Mouse (Mus musculus) skeletal muscle tissue, adult 2 months (tissue): Measurements from ENCODE around the gene Grb7.

Experiments used
- DNase-seq: peaks from one replicate; pipeline ENCODE4 v3.0.0-alpha.2; 2012; ENCODE audit warnings: low read depth, low spot score

Gene Grb7

DNA sequence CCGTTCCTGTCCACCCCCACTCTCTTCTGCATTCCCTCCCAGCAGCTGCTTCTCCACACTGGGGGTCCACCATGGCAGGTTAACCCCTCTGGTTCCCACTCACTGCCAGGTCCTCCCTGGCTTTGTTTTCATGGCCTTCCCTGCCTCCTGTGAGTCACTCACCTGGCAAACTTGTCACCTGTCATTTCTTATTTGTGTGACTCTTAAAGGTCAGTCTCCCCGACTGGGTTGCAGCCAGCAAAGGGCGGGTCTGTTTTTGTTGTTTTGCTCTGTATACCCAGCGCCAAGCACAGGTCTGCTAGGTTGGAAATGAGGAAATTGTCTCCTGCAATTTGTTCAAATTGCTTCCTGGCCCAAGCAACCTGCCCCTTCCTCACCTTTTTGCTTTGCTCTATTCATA, 515 bp upstream of the Grb7 start:
- DNase-seq: no peak

DNA sequence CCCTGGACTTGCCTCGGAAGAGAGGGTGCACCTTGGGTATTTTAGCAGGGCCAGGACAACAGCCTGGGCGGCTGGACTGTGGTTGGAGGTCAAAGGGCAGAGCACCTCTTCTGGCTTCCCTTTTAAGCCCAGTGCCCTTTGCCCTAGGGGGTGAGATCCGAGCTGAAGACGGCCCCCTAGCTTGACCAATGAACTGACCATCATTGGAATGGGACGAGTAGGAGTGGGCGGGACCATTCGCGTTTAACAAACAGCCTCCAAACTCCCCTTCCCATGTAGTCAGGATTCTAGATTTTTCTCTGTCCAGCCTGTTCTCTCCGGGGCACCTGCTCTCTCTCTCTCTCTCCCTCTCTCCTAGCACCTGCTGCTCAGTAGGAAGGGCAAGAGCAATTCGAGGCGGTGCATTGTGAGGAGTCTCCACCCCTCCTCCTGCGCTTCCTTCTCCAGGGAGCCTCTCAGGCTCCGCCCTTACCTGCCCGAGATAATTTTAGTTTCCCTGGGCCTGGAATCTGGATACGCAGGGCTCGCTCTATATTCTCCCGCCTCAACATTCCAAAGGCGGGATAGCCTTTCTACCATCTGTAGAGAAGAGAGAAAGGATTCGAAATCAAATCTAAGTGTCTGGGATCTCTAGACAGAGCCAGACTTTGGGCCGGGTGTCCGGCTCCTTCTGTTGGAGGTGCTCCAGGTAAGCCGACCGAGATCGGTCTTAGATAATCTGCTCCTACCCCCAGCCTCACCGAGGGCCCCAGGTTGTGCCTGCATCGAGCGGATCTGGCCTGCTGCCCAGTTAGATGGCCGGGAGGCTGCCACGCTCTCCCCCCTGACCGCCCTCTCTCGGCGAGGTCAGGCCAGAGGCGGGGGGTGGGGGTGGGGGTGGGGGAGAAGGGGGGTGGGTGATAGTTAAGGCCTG, 624 bp downstream of the Grb7 start:
- no peak for DNase-seq

- DNase-seq: no peak
Measured at GRCm38 (mm10) chr11:98447475-98447834, 1.3 kb downstream of the Grb7 start.

DNA sequence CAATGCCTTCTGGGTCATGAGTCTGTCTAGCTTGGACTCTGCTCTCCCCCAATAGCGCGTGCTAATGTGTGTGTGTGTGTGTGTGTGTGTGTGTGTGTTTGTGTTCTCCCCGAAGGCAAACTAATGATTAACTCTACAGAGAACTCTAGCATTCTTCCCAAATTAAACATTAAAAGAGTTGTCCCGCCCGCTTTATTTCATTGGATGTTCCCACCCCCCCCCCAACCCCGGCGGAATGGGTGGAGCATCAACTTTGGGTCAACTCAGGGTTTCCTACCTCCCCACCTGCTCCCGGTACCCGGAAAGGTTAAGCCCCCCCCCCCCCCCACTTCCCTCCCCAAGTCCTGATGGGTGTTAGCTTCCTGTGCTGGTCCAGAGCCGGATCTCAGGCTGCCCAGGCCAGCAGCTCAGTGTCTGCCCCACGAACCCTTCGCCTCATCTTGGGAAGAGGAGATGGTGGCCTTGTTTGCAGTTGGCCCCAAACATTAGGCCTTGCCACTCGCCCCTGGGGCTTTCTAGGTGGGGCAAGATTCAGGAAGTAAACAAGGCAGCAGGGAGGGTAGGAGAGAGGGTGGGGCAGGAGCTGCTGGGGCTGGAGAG, 2.1 kb downstream of the Grb7 start:
- DNase-seq: no peak

- no peak for DNase-seq
Measured at GRCm38 (mm10) chr11:98449419-98449818, 3.2 kb downstream of the Grb7 start.

GRCm38 (mm10) chr11:98449921-98450771, 4.0 kb downstream of the Grb7 start:
- DNase-seq: no peak

DNA sequence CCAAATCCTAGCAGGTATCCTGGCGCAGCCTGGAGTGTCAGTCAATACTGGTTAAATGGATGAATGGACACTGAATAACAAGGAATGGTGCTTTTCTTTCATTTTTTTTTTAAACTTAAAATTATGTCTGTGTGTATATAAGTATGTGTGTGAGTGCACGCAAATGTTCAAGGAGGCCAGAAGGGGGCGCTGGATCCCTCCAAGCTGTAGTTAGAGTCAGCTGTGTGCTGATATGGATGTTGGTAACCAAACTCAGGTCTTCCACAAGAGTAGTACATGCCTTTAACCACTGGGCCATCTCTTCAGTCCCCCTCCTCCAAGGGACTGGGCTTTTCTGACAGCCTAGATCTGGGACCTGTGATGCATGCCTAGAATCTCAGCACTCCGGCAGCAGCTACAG, 9.3 kb downstream of the Grb7 start:
- no peak for DNase-seq

- DNase-seq: no peak
Measured at GRCm38 (mm10) chr11:98456545-98456944, 10.4 kb downstream of the Grb7 start.

GRCm38 (mm10) chr11:98456945-98457344, 10.8 kb downstream of the Grb7 start:
- no peak for DNase-seq

GRCm38 (mm10) chr11:98457367-98458120, 11.3 kb downstream of the Grb7 start:
- DNase-seq: peak; percentile 50

- no peak for DNase-seq
Measured at GRCm38 (mm10) chr11:98458121-98458990, 12.2 kb downstream of the Grb7 start.

GRCm38 (mm10) chr11:98459071-98459741, 13.0 kb downstream of the Grb7 start:
- DNase-seq: peak; percentile 25

- no peak for DNase-seq
Measured at GRCm38 (mm10) chr11:98459860-98460259, 13.7 kb downstream of the Grb7 start.

GRCm38 (mm10) chr11:98461109-98461720, 15.0 kb downstream of the Grb7 start:
- no peak for DNase-seq

DNA sequence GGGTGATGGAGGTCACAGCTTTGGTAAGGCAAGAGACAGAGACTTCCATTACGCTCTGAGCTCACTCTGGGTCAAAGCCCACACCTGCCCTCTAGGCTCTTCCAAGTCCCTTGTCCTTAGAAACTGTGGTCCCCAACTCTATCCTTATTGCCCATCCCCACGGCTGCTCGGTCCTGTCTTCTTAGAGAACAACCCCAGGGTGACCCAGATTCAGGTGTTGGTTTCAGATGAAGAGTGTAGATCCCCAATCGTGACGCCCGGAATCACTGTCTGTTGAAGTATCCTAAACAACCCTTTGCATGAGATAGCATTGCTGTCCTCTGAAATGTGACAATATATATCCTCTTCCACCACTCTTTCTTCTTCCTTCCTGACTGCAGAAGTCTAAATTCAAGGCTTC, 16.1 kb downstream of the Grb7 start:
- no peak for DNase-seq

DNA sequence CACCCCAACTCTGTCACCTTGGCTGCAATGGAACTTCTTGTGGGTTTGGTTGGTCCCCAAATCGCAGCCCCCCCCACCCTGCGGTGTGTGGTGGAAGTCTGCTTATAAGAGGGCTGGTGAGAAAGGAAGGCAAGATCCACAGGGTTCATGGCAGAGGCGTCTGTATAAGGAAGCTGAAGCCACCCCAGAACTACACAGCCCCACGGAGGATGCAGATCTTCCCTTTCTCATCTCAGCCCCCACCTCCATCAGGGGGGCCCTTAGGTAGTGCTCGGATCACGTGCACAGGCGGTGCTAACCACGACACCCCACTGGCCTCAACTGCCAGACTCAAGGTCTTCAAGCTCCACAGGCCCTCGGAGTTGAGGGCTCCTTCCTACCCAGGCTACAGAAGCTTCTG, 17.7 kb downstream of the Grb7 start:
- DNase-seq: no peak

GRCm38 (mm10) chr11:98464516-98464915, 18.3 kb downstream of the Grb7 start:
- no peak for DNase-seq

- no peak for DNase-seq
Measured at GRCm38 (mm10) chr11:98469761-98470714, 23.8 kb downstream of the Grb7 start.
